ENCODE assay signal across 28 mouse cellular contexts in the genomic region with DNA sequence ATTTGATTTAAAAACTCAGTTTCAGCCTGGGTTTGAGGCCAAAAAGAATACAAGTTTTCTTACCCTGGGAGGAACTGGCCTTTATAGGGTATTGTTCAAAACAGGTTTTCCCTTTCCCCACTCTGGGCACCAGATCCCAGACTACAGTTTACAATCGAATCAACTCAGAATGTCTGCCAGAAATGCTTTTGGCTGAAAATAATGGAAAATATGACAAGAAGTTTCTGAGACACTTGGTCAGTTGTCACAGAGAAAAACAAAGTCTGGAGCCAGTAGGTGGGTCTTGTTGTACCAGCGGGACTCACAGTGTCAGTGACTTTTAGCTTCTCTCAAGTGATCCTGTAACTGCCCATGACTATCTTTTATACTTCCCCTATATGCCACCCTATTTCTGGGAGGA. TPM values are rescaled to one million over a fixed set of nuclear protein-coding genes. Genes with fewer than 3 reads are reported as not detected.
DNase-seq lines count a peak whose midpoint lies in the region; ATAC-seq and TF ChIP-seq lines count a peak whose summit lies in the region.
"Had no signal": no experiment of that assay in that cellular context is flagged by ENCODE, and none has a peak within 500 bp of the region (broad histone marks: within the 10 kb centered on the region; RNA-seq: fewer than 3 reads in every experiment).

No protein-coding gene starts in this region.

- WGBS in heart, embryonic 10.5 days, result 79% methylated on average over 2 of the region's 2 CpGs
- WGBS in stomach, postnatal 0 days, result 60% methylated on average over 2 of the region's 2 CpGs
- 89% methylated on average over 2 of the region's 2 CpGs for WGBS in intestine, embryonic 16.5 days

- H3K4me3 ChIP-seq in heart, embryonic 10.5 days, result no peak overlapping the region
- no peak overlapping the region for H3K4me3 ChIP-seq in stomach, postnatal 0 days (ENCODE audit: low read depth, low read length)
- no peak overlapping the region for H3K4me3 ChIP-seq in intestine, embryonic 16.5 days (ENCODE audit: low read length)
- H3K4me3 ChIP-seq: embryonic facial prominence, embryonic 15.5 days; forebrain, embryonic 10.5 days; limb, embryonic 10.5 days; liver, embryonic 15.5 days; myocyte; neural tube, embryonic 13.5 days; stomach, embryonic 15.5 days had no signal

- no peak overlapping the region for H3K9ac ChIP-seq in stomach, postnatal 0 days (ENCODE audit: low read length)
- no peak overlapping the region for H3K9ac ChIP-seq in intestine, embryonic 16.5 days (ENCODE audit: low read depth, low read length)
- H3K9ac ChIP-seq: embryonic facial prominence, embryonic 15.5 days; hindbrain, embryonic 14.5 days; liver, embryonic 15.5 days; neural tube, embryonic 13.5 days; stomach, embryonic 15.5 days had no signal

- no peak overlapping the region for H3K4me2 ChIP-seq in stomach, postnatal 0 days (replicated peaks; ENCODE audit: low read depth)
- no peak overlapping the region for H3K4me2 ChIP-seq in intestine, embryonic 16.5 days (ENCODE audit: low read depth, low read length)
- H3K4me2 ChIP-seq: embryonic facial prominence, embryonic 15.5 days; hindbrain, embryonic 14.5 days; liver, embryonic 15.5 days; neural tube, embryonic 13.5 days; stomach, embryonic 15.5 days had no signal

- H3K4me1 ChIP-seq in heart, embryonic 10.5 days, result no peaks in the 10 kb centered on the region
- no peaks in the 10 kb centered on the region for H3K4me1 ChIP-seq in stomach, postnatal 0 days (replicated peaks; ENCODE audit: control insufficient read depth, insufficient read depth)
- H3K4me1 ChIP-seq in intestine, embryonic 16.5 days (ENCODE audit: control insufficient read depth, insufficient read depth, low read length), result no peaks in the 10 kb centered on the region
- H3K4me1 ChIP-seq: forebrain, embryonic 10.5 days; limb, embryonic 10.5 days; neural tube, embryonic 13.5 days; stomach, embryonic 15.5 days had no signal

- no peaks in the 10 kb centered on the region for H3K27me3 ChIP-seq in heart, embryonic 10.5 days (ENCODE audit: insufficient read depth, poor library complexity, severe bottlenecking)
- H3K27me3 ChIP-seq in stomach, postnatal 0 days (ENCODE audit: control insufficient read depth, insufficient read depth, low read length), result no peaks in the 10 kb centered on the region
- no peaks in the 10 kb centered on the region for H3K27me3 ChIP-seq in intestine, embryonic 16.5 days (replicated peaks; ENCODE audit: control insufficient read depth, insufficient read depth, low read length)
- H3K27me3 ChIP-seq: embryonic facial prominence, embryonic 15.5 days; liver, embryonic 15.5 days; neural tube, embryonic 13.5 days; stomach, embryonic 15.5 days had no signal

- TF ChIP-seq CTCF in stomach, postnatal 0 days (IDR thresholded peaks at IDR 0.05; ENCODE audit: low read depth), result no peak

- no peaks in the 10 kb centered on the region for H3K9me3 ChIP-seq in heart, embryonic 10.5 days
- no peaks in the 10 kb centered on the region for H3K9me3 ChIP-seq in stomach, postnatal 0 days (ENCODE audit: control insufficient read depth, low read length)
- no peaks in the 10 kb centered on the region for H3K9me3 ChIP-seq in intestine, embryonic 16.5 days (ENCODE audit: control insufficient read depth, low read length)
- H3K9me3 ChIP-seq: embryonic facial prominence, embryonic 15.5 days; forebrain, embryonic 10.5 days; limb, embryonic 10.5 days; liver, embryonic 15.5 days; neural tube, embryonic 13.5 days; stomach, embryonic 15.5 days had no signal

- no peaks in the 10 kb centered on the region for H3K36me3 ChIP-seq in heart, embryonic 10.5 days
- no peaks in the 10 kb centered on the region for H3K36me3 ChIP-seq in stomach, postnatal 0 days (ENCODE audit: control insufficient read depth, insufficient read depth, low read length)
- H3K36me3 ChIP-seq in intestine, embryonic 16.5 days (ENCODE audit: control insufficient read depth, insufficient read depth, low read length), result no peaks in the 10 kb centered on the region
- H3K36me3 ChIP-seq: embryonic facial prominence, embryonic 15.5 days; forebrain, embryonic 10.5 days; limb, embryonic 10.5 days; liver, embryonic 15.5 days; neural tube, embryonic 13.5 days; stomach, embryonic 15.5 days had no signal

- no peak overlapping the region for H3K27ac ChIP-seq in heart, embryonic 10.5 days
- H3K27ac ChIP-seq in stomach, postnatal 0 days (replicated peaks), result no peak overlapping the region
- no peak overlapping the region for H3K27ac ChIP-seq in intestine, embryonic 16.5 days (ENCODE audit: low read length)
- H3K27ac ChIP-seq: embryonic facial prominence, embryonic 15.5 days; forebrain, embryonic 10.5 days; hindbrain, embryonic 14.5 days; limb, embryonic 10.5 days; liver, embryonic 15.5 days; neural tube, embryonic 13.5 days; stomach, embryonic 15.5 days had no signal

- TF ChIP-seq EP300 in stomach, postnatal 0 days (optimal IDR thresholded peaks at IDR 0.05), result no peak

- DNase-seq in heart, adult 8-10 months (ENCODE audit: low spot score), result peak; percentile 79
- no peak for DNase-seq in heart, embryonic 10.5 days (ENCODE audit: low spot score)
- peak; percentile 26 for DNase-seq in 3T3-L1 (ENCODE audit: low read depth, low spot score)
- peak; percentile 54 for DNase-seq in Muller cell, postnatal 12 days (ENCODE audit: inconsistent ontology term)
- peak; percentile 77 for DNase-seq in lung, postnatal 10 days
- DNase-seq in stomach, postnatal 0 days (ENCODE audit: low spot score), result no peak
- DNase-seq: adrenal gland, postnatal 14 days; cerebellum, adult 11 months; cerebellum, adult 9-11 months; kidney, adult 8-10 months; kidney, postnatal 10 days; liver; retina, postnatal 1 day; thymus, adult 18-20 months; thymus, postnatal 36 days had no signal

- ATAC-seq in stomach, postnatal 0 days (ENCODE audit: low FRiP score, low TSS enrichment), result no peak
- no peak for ATAC-seq in intestine, embryonic 16.5 days
- ATAC-seq: forebrain, embryonic 16.5 days; midbrain, embryonic 16.5 days had no signal

RNA-seq across cellular contexts. Expression of a gene that starts 13.1 kb away (rescaled TPM):
- 10 to 100 TPM; 10.6 to 16.8 (median 13.2) TPM for total RNA-seq in heart, adult 8-10 months (2022)
- polyA plus RNA-seq in heart, embryonic 10.5 days (2016; fragmentation: Nextera tagmentation; extraction: Ambion mirVana), result 0.17 and 0.44 TPM in 2 replicates
- 2.4 and 2.6 TPM in 2 replicates for polyA plus RNA-seq in stomach, postnatal 0 days (2015; fragmentation: Nextera tagmentation; extraction: Ambion mirVana)
- 1.6 TPM in 2 replicates for polyA plus RNA-seq in intestine, embryonic 16.5 days (2015; fragmentation: Nextera tagmentation; extraction: Ambion mirVana)
- total RNA-seq: common myeloid progenitor, adult 5-6 weeks; megakaryocyte-erythroid progenitor cell, adult 5-6 weeks had no signal
- polyA plus RNA-seq: limb, embryonic 10.5 days had no signal

Comparison
In these comparisons a context has a peak if more than half of its experiments do, and no peak if none do; other contexts are left out.
1. DNase-seq: peak in heart, adult 8-10 months (single experiment), 3T3-L1 (single experiment), Muller cell, postnatal 12 days (single experiment) and lung, postnatal 10 days (single experiment); none in heart, embryonic 10.5 days (single experiment) and stomach, postnatal 0 days (single experiment).